Mouse (Mus musculus) heart, embryonic 13.5 days (tissue): ENCODE measurements at regions not wholly inside any gene's neighbourhood (a gene's known extent, or its start where the extent isn't known, plus 50 kb on each side); places are given as distances from the start of the nearest gene placed in this dataset.
A peak's percentile ranks its signal among the peaks of the same experiment; 100 is the strongest.

ENCODE experiments used
- ATAC-seq: fragments of 200-750 bp; cut with Nextera tagmentation; 2 replicates; pipeline ENCODE4 v1.8.0; 2017; ENCODE audit warnings: moderate TSS enrichment; ENCODE audit not compliant: insufficient number of reproducible peaks, low FRiP score, low TSS enrichment; ENCODE audit errors: extremely low read depth
- H3K27ac ChIP-seq: fragments of 300-500 bp; sonication (generic); replicated peaks from 2 replicates; pipeline ENCODE4 v1.5.1; 2015; ENCODE audit warnings: moderate library complexity, mild to moderate bottlenecking, inconsistent platforms
- H3K27me3 ChIP-seq: fragments of 300-500 bp; sonication (generic); replicated peaks from 2 replicates; pipeline ENCODE4 v1.6.1; 2015; ENCODE audit warnings: mild to moderate bottlenecking, inconsistent platforms
- H3K36me3 ChIP-seq: fragments of 300-500 bp; sonication (generic); 2 replicates; pipeline ENCODE4 v1.6.1; 2015; ENCODE audit warnings: mild to moderate bottlenecking, inconsistent platforms
- H3K4me1 ChIP-seq: fragments of 300-500 bp; sonication (generic); 2 replicates; pipeline ENCODE4 v1.6.1; 2015; ENCODE audit warnings: inconsistent platforms
- H3K4me2 ChIP-seq: fragments of 300-500 bp; sonication (generic); 2 replicates; pipeline ENCODE4 v1.6.1; 2015; ENCODE audit warnings: inconsistent platforms, mild to moderate bottlenecking, moderate library complexity
- H3K4me3 ChIP-seq: fragments of 300-500 bp; sonication (generic); 2 replicates; pipeline ENCODE4 v1.5.1; 2015; ENCODE audit warnings: moderate library complexity, mild to moderate bottlenecking, inconsistent platforms
- H3K9ac ChIP-seq: fragments of 300-500 bp; sonication (generic); 2 replicates; pipeline ENCODE4 v1.6.1; 2015; ENCODE audit warnings: inconsistent platforms, mild to moderate bottlenecking, moderate library complexity
- H3K9me3 ChIP-seq: fragments of 300-500 bp; sonication (generic); 2 replicates; pipeline ENCODE4 v1.6.1; 2016; ENCODE audit warnings: inconsistent platforms
- WGBS: fragments of 180-500 bp; shearing (Covaris S2); methylation state at CpG from one replicate; pipeline ENCODE4 v1.1.7; 2015; ENCODE audit warnings: mixed read lengths; 5-methylcytosine and 5-hydroxymethylcytosine counted together

DNA sequence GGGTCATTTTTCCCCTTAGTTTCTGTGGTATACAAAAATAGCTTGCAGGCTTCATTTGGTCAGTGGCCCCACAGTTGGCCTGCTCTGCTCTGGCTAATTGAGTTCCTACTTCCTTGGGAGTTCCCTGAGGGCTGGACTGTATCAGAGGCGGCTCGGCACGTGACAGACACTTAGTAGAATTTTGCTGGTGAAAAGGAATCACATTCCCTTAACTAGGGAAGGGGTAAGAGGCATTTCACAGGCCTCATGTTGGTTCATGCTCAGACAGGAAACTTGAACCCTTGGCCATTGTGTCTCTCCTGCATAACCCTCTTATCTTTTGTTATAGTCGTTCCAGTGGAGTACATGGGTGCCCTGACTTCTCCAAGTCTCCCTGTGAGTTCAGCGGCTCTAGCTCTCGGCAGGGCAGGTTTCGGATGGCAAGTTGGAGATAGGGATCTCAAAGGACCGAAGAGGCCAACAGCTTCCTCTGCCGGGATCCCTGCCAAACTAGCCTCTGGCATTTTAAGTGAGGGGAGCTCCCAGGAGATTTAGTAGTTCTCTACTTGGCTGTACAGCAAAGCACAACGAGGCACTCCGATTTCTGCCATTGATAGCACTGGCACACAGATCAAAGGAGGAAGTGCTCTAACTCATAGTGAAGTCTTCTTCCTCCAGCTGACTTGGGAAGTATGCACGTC lies 72.0 kb upstream of the Parp11 start:
- Histone ChIP-seq H3K4me1 (peaks cover 47% of the 10 kb centered on the region), H3K36me3 (no peaks in the 10 kb centered on the region), H3K9ac (no peak overlapping the region), H3K4me2 (peak overlapping the region; percentile 32; the same call in 1 of the 2 replicates), H3K4me3 (no peak overlapping the region), H3K27ac (peak overlapping the region; percentile 58), H3K27me3 (no peaks in the 10 kb centered on the region; the same call in 1 of the 2 replicates), H3K9me3 (no peaks in the 10 kb centered on the region)
- no peak for ATAC-seq
- WGBS: 13% methylated on average over 12 of the region's 12 CpGs

DNA sequence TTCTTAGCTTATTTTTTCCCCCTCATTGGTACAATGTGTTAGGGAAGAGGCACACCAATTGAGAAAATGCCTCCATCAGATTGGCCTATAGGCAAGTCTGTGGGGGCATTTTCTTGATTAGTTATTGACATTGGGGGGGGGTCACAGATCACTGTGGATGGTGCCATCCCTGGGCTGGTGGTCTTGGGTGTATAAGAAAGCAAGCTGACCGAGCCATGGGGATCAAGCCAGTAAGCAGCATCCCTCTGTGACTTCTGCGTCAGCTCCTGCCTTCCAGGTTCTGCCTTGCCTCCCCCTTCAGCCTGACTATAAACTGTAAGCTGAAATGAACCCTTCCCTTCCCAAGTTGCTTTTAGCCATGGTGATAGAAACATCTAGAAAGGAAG lies 71.5 kb upstream of the Parp11 start:
- H3K4me2 ChIP-seq: no peak overlapping the region; the same call in 1 of the 2 replicates
- H3K9ac ChIP-seq: no peak overlapping the region
- no peaks in the 10 kb centered on the region; the same call in 1 of the 2 replicates for H3K27me3 ChIP-seq
- ATAC-seq: no peak
- no peaks in the 10 kb centered on the region for H3K9me3 ChIP-seq
- no peaks in the 10 kb centered on the region for H3K36me3 ChIP-seq
- WGBS: 69% methylated on average over 2 of the region's 2 CpGs
- peaks cover 47% of the 10 kb centered on the region for H3K4me1 ChIP-seq
- no peak overlapping the region for H3K4me3 ChIP-seq
- H3K27ac ChIP-seq: peak overlapping the region; percentile 58

DNA sequence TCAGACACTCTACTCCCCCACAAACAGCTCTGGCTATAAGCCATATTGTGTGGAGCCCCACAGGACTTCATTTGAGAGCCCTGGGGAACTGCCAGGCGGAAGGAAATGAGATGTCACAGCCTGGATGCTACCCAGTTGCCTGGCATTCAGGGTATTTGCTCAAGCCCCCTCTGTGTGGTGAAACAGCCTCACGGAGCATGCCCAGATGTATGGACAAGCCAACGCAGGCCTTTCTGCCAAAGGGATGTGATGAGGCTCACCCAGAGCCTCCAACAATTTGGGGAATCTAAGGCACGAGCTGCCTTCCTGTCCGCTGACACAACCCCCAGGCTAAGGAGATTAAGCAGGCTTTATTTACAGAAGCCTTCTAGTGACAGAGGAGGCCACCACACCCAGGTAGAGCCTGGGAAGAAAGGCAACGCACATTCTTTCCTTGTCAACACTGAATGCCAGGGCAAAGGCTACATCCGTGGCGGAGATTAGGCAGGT lies 70.9 kb upstream of the Parp11 start:
- no peaks in the 10 kb centered on the region for H3K9me3 ChIP-seq
- no peaks in the 10 kb centered on the region for H3K36me3 ChIP-seq
- WGBS: 12% methylated on average over 8 of the region's 8 CpGs
- H3K27me3 ChIP-seq: no peaks in the 10 kb centered on the region; the same call in 1 of the 2 replicates
- H3K27ac ChIP-seq: peak overlapping the region; percentile 58
- ATAC-seq: peak; percentile 17; the same call in 1 of the 2 replicates
- H3K4me2 ChIP-seq: peak overlapping the region; percentile 14; the same call in 1 of the 2 replicates
- H3K4me1 ChIP-seq: peaks cover 47% of the 10 kb centered on the region
- H3K4me3 ChIP-seq: no peak overlapping the region
- no peak overlapping the region for H3K9ac ChIP-seq

DNA sequence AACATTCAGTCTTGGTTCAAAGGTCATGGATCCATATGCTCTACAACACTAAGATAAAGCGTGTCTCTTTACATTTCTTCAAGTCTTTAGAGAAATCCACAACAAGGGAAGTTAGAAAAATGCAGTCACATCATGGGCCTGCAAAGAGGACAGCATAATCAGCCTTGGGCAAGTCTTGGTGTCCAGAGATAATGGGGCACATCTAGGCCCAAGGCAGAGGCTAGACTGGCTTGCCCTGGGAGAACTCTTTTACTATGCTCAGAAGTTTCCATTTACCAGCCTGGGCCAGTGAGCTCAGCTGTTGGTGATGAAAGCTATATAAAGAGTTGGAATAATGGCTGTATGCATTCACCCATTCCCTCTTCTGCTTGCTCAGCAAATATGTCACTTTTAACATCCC lies 67.9 kb upstream of the Parp11 start:
- no peak for ATAC-seq
- H3K9ac ChIP-seq: no peak overlapping the region
- 84% methylated on average over 1 of the region's 1 CpGs for WGBS

DNA sequence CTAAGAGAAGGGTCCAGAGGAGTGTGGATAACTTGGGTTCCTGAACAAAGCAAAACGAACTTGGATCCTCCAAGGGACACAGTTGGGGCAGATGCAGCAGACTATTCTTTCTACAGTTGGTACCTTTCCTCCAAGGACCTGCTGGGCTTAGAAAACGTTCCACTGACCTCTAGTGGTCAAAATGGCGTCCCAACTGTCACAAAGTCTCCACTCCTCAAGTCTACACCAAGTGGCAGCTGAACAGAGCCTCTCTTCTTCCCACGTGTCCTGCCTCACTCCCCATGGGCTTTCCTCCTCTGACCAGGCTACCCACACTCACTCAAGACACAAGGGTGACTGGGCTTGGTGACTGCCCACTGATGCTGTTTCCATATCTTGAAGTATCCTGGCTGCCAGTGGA lies 67.1 kb upstream of the Parp11 start:
- ATAC-seq: no peak
- 13% methylated on average over 4 of the region's 4 CpGs for WGBS

More for the DNA sequence above, 67.9 kb upstream of the Parp11 start:
- H3K4me2 ChIP-seq: no peak overlapping the region
- no peak overlapping the region for H3K4me3 ChIP-seq
- H3K27ac ChIP-seq: no peak overlapping the region
- no peaks in the 10 kb centered on the region; the same call in 1 of the 2 replicates for H3K27me3 ChIP-seq
- H3K9me3 ChIP-seq: no peaks in the 10 kb centered on the region
- peaks cover 41% of the 10 kb centered on the region for H3K4me1 ChIP-seq
- H3K36me3 ChIP-seq: no peaks in the 10 kb centered on the region

DNA sequence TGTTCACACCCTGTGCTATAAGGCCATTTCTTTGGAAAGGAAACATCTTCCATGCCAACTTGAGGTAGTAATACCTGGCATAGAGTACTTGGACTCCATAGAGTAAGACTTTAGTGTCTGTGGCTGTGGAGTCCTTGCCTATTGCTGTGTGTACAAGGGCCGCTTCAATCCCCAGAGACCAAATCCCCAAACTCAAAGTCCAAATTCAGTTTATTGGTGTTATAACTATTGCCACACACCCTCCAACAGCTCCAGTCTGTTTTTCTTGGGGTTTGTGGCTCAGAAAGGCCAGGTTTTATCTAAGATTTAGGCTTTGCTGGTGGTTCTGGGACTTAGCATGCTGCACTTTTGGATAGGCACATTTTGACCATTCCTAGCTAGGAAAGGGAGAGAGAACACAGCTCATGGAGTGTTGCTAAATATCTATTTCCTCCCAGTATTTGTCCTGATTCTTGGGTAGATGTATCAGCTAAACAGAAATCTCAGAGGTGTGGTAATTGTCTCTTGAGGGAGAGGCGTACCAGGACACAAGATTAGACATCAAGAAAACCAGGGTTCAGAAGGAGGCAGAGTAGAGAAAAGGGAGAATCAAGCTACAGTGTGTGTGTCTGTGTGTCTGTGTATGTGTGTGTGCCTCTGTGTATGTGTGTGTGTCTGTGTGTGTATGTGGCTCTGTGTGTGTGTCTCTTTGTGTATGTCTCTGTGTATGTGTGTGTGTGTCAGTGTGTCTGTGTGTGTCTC lies 65.3 kb upstream of the Parp11 start:
- no peak overlapping the region for H3K27ac ChIP-seq
- H3K4me2 ChIP-seq: no peak overlapping the region
- no peak overlapping the region for H3K9ac ChIP-seq
- H3K4me1 ChIP-seq: peaks cover 15% of the 10 kb centered on the region
- no peak overlapping the region for H3K4me3 ChIP-seq
- ATAC-seq: no peak
- H3K36me3 ChIP-seq: no peaks in the 10 kb centered on the region
- H3K27me3 ChIP-seq: no peaks in the 10 kb centered on the region; the same call in 1 of the 2 replicates
- WGBS: 79% methylated on average over 2 of the region's 2 CpGs
- H3K9me3 ChIP-seq: no peaks in the 10 kb centered on the region

More for the DNA sequence above, 67.1 kb upstream of the Parp11 start:
- no peak overlapping the region for H3K4me3 ChIP-seq
- no peak overlapping the region for H3K27ac ChIP-seq
- H3K9ac ChIP-seq: no peak overlapping the region
- H3K27me3 ChIP-seq: no peaks in the 10 kb centered on the region; the same call in 1 of the 2 replicates
- peaks cover 33% of the 10 kb centered on the region for H3K4me1 ChIP-seq
- H3K9me3 ChIP-seq: no peaks in the 10 kb centered on the region
- H3K36me3 ChIP-seq: no peaks in the 10 kb centered on the region
- H3K4me2 ChIP-seq: no peak overlapping the region

DNA sequence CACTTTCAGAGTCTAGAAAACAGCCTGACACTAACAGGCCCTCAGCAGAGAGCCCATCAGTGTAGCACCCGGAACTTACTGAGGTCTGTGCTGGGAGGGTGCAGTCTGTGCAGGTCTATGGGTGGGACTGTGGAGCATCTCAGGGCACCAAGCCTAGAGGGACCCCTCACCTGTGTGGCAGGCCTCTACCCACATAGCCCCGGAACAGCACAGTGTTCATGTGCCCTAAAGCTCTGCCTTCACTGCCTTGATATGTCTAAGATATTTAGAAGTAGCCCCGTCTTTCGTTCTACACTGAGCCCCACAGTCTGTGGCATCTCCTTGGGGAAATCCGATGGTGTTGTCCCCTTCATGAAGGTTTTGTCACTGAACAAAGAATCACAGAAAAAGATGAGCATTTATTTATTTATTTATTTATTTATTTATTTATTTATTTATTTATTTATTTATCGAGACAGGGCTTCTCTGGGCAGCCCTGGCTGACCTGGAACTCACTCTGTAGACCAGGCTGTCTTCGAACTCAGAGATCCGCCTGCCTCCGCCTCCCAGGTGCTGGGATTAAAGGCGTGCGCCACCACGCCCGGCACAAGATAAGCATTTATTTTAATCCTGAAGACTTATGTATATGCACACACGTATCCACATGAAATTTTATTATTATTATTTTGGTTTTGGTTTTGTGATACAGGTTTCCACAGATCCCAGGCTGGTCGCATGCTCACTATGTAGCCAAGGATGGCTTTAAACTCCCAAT lies 55.2 kb upstream of the Parp11 start:
- Histone ChIP-seq H3K27ac (no peak overlapping the region), H3K9me3 (no peaks in the 10 kb centered on the region), H3K36me3 (no peaks in the 10 kb centered on the region), H3K9ac (no peak overlapping the region), H3K4me3 (no peak overlapping the region), H3K27me3 (no peaks in the 10 kb centered on the region; the same call in 1 of the 2 replicates), H3K4me2 (no peak overlapping the region), H3K4me1 (peaks cover 13% of the 10 kb centered on the region)
- 88% methylated on average over 15 of the region's 15 CpGs for WGBS
- no peak for ATAC-seq

DNA sequence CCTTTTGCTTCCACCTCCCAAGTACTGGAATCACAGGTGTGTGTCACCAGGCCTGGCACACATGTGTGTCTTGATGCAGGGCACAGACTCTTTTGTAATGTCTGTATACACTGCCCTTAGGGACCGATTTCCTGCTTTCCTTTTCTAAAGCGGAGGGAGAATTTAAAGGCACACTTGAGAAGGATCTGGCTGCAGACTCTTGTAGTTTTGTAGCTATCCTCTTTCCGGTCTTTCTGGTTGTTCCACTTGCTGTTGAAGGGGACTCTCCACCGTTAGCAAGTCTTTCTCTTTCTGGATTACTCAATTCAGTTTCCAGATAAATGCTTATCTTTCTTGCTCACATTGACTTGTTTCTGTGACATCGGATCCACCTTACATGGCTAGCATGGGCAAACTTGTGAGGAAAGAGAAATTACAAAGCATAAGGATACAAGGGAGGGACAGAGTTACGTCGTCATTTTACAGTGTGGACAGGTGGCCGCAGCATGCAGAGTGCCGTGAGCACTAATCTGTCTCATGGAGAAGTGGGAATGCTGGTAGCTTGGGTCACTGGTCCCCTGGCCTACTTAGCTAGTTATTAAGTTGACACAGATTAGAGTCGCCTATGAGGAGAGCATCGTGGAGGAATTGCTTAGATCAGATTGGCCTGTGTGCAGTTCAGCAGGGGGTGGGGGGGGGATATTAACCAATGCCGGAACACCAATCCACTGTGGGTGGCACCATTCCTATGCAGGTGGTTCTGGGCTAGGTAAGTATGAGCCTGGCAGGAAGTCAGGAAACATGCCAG lies 54.4 kb upstream of the Parp11 start:
- H3K9ac ChIP-seq: no peak overlapping the region
- no peaks in the 10 kb centered on the region for H3K9me3 ChIP-seq
- 79% methylated on average over 12 of the region's 12 CpGs for WGBS
- H3K27ac ChIP-seq: no peak overlapping the region
- peaks cover 13% of the 10 kb centered on the region for H3K4me1 ChIP-seq
- no peaks in the 10 kb centered on the region; the same call in 1 of the 2 replicates for H3K27me3 ChIP-seq
- no peak for ATAC-seq
- no peak overlapping the region for H3K4me3 ChIP-seq
- H3K4me2 ChIP-seq: no peak overlapping the region
- H3K36me3 ChIP-seq: no peaks in the 10 kb centered on the region

DNA sequence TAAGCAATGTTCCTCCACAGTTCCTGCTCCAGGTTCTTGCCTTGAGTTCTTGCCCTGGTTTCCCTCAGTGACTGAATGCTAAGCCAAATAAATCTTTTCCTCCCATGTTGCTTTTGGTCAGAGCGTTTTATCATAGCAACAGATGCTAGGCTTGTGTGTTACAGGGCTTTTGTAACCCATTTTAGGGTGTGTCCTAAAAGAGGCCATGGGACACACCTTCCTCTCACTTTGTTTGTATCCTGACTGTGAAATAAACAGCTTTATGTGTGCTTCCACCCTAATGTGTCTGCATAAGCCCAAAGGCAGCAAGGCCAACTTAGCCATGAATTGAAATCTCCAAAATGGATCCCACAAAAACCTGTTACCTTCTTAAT lies 53.9 kb upstream of the Parp11 start:
- peaks cover 13% of the 10 kb centered on the region for H3K4me1 ChIP-seq
- 81% methylated on average over 1 of the region's 1 CpGs for WGBS
- no peak for ATAC-seq
- no peaks in the 10 kb centered on the region for H3K9me3 ChIP-seq
- no peak overlapping the region for H3K4me3 ChIP-seq
- no peaks in the 10 kb centered on the region for H3K36me3 ChIP-seq
- H3K27ac ChIP-seq: no peak overlapping the region
- H3K4me2 ChIP-seq: no peak overlapping the region
- no peaks in the 10 kb centered on the region; the same call in 1 of the 2 replicates for H3K27me3 ChIP-seq
- no peak overlapping the region for H3K9ac ChIP-seq

DNA sequence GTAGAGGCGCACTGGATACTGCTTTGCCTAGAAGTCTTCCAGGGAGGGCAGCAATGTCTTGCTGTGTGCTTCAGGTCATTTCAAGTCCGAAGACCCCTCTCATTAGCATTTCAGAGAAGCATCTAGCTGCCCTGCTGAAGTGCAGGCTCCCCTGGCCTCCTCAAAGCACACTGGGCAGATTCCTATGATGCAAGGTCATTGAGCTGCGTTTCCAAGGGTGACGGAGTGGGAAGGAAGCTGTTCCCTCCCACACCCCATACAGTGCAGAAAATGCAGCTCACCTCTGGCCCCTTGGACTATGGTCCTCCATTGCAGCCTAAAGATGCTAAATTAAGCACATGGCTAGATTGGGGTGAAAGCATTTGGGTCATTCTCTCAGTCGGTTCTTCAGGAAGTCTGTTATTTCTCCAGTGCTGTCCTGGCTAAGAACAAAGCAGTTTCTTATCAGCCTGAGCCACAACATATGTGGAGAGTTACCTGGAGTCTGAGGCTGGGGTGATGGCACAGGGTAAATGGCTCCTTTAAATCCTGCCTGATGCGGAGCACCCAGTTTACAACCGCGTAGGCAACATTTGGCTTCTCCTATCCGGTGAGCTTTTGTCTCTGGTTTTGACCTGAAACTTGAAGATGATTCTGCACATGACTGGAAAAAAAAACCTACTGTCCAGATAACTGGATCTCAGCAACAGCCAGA lies 52.6 kb upstream of the Parp11 start:
- Histone ChIP-seq H3K27ac (no peak overlapping the region), H3K9ac (no peak overlapping the region; the same call in 1 of the 2 replicates), H3K4me2 (no peak overlapping the region), H3K4me3 (no peak overlapping the region), H3K36me3 (no peaks in the 10 kb centered on the region), H3K4me1 (peaks cover 13% of the 10 kb centered on the region), H3K27me3 (no peaks in the 10 kb centered on the region; the same call in 1 of the 2 replicates), H3K9me3 (no peaks in the 10 kb centered on the region)
- 28% methylated on average over 9 of the region's 9 CpGs for WGBS
- ATAC-seq: no peak
